Mouse (Mus musculus) cerebellum, adult 11-12 months (tissue): ENCODE data around the gene Tmprss13.

Experiments
- DNase-seq: peaks from one replicate; pipeline ENCODE4 v3.0.0; 2022

Gene Tmprss13

DNA sequence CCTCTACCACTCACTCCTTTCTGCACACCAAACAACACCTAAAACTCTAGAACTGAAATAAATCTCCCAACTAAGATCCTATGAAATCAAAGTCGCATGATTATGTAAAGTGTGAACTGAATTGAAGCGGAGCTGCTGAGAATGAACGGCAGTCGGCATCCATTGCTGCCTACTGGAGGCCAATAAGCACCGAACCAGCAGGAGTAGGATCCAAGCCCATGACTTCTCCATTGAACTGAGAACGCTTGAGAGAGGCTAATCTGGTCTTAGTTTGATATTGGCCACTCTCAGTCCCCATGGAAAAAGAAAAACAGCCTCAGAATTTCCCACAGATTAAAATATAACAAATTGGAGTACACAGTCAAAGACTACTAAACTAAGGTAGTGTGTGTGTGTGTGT lies 65.0 kb downstream of the Tmprss13 start:
- no peak for DNase-seq

GRCm38 (mm10) chr9:45386698-45387097 lies 67.8 kb downstream of the Tmprss13 start:
- no peak for DNase-seq

DNA sequence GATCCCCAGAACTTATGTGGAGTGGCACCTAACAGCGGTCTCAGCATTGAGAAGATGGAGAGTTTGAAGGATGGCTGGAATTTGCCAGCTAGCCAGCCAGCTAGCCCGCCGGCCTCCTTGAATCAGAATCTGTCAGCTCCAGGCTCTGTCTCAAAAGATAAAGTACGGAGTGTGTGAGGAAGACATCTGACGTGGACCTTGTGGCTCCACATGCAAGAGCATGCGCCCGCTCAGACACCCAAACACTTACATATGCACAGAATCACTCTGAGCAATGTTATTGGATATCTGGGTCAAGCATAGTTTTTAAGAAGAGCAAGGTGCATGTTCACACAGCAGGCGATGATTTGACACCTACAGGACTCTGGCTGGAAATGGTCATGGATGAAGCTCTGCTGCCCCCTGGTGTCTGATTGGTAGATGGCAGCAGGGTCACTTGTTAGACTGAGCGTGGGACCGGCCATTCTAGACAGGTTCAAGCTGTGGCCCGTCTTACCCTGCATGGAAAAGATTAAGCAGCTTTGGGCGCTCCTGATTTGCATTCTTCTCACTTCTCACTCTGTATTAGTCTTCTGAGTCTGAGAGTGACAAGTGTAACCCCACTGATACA lies 69.6 kb downstream of the Tmprss13 start:
- peak; percentile 84 for DNase-seq

DNA sequence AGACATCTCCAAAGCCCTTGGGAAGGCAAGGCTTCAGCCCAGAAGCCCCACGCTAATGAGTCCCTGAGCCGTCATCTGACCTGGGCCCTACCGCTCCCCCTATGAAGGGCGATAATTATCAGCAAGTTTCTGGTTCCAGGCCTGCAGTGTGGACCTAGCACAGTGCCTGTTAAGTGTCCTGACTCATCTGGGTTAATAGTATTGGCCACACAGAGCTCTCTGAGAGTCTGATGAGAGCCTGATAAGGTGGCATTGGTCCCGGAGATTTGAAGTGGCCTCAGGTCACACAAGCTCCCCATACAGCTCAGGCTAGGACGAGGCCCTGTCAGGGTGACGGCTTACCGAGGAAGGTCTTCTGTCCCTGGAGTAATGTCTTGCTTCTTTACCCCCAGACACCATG lies 70.7 kb downstream of the Tmprss13 start:
- no peak for DNase-seq

GRCm38 (mm10) chr9:45391299-45391698 lies 72.4 kb downstream of the Tmprss13 start:
- DNase-seq, result no peak

DNA sequence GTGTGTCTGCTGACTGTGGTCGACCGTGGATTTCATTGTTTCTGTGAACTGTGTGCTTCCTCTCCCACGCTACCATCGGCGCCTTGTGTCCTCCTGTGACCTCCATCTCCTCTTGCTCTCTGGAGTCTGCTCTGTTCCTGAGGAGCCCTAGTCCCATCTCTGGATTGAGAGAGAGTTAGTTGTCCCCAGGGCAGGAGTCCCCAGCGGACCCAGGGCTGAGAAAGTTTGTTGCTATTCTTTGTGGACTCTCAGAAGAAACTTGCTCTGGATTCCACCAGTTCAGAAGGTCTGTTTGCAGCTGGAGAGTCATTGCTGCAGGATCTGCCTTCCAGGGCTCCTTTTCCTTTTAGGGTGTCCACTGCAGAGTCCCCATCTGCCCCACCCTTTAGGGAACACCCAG lies 76.3 kb downstream of the Tmprss13 start:
- DNase-seq, result no peak

DNA sequence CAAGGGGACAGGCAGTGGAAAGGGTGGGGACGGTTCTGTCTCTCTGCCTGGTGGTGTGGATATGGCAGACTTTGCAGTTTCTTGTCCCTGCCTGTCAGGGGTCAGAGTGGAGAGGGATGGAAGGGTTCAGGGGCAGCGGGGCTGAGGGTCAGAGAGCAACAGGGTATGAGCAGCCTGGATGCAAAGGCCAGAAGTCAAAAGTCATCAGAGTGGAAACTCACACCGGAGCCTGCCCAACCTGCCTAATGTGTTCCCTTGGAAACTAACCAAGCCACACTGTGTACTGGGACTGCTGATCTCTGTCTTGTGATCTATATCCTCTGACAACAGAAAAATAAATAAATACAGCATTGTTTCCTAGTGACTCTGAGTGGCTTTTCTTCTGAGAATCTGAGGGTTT lies 76.9 kb downstream of the Tmprss13 start:
- no peak for DNase-seq
